Mouse (Mus musculus) megakaryocyte-erythroid progenitor cell, adult 5-6 weeks (primary cell): Measurements from ENCODE around the gene Rin2. TPM values are rescaled to one million over a fixed set of nuclear protein-coding genes. Genes with fewer than 3 reads are reported as not detected.

Source experiments
- ATAC-seq: replicated peaks from 2 replicates; pipeline ENCODE4 v1.8.0; 2016; ENCODE audit warnings: mild to moderate bottlenecking, inconsistent platforms; ENCODE audit not compliant: severe bottlenecking, poor library complexity, low FRiP score, low TSS enrichment
- total RNA-seq, 2 experiments: library from RNA; stranded (forward) in 1 of 2; stranded (reverse) in 1 of 2; fragments of 200-1000, 215-1000 nt in 1 of 2; fragments of >200 nt in 1 of 2; fragmentation: Nextera tagmentation in 1 of 2; gene quantifications; 2 replicates each; pipeline ENCODE4 v1.2.3; 2014 to 2017

Gene Rin2
- total RNA-seq, 2 experiments from 2014 or later, result not detected

DNA sequence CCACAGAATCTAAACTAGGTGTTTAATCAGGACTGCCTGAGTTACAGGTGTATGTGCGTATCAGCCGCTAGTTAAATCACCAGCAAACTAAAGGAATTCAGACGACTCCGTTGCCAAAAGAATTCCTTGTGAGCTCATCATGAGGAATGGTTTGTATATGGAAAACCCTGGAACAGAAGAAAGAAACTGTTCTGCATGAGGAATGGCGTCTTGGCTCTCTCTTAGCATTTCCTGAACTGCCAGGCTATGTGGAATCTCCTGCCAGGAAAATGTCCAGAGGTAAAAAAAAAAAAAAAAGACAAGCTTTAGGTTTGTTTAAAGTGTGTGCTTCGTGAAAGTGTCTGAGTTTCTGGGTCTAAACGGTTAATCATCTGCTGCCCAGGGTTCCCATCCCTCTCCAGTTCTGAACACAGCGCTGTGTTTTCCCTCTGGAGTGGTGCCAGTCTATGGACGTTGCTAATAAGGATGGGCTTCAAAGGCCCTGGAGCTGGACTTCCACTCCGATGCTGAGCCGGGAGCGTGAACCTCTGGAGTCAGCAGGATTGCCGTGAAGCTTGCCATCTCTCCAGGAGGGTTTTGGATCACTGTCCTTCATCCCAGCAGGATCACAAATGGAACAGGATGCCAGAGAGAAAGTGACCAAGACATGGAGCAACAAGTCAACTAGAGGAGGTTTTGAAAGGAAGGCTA is 109.4 kb downstream of the Rin2 start:
- no peak for ATAC-seq

DNA sequence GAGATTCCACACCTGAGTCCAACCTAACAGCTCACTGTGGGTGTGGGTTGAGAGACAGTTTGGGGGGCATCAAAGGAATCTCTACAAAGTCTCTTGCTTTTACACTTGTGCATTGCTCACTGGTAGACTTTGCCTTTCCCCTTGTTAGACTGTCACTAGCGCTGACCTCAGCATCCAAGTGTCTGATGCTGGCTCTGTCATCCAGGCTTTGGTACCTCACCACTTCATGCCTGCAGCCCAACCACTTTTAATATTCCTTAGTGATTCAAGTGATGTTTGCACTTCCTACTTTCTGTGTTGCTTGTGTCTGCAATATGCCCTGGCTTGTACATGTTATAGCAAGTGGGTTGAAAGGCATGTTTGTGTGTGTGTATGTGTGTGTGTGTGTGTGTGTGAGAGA is 109.9 kb downstream of the Rin2 start:
- ATAC-seq, result no peak

DNA sequence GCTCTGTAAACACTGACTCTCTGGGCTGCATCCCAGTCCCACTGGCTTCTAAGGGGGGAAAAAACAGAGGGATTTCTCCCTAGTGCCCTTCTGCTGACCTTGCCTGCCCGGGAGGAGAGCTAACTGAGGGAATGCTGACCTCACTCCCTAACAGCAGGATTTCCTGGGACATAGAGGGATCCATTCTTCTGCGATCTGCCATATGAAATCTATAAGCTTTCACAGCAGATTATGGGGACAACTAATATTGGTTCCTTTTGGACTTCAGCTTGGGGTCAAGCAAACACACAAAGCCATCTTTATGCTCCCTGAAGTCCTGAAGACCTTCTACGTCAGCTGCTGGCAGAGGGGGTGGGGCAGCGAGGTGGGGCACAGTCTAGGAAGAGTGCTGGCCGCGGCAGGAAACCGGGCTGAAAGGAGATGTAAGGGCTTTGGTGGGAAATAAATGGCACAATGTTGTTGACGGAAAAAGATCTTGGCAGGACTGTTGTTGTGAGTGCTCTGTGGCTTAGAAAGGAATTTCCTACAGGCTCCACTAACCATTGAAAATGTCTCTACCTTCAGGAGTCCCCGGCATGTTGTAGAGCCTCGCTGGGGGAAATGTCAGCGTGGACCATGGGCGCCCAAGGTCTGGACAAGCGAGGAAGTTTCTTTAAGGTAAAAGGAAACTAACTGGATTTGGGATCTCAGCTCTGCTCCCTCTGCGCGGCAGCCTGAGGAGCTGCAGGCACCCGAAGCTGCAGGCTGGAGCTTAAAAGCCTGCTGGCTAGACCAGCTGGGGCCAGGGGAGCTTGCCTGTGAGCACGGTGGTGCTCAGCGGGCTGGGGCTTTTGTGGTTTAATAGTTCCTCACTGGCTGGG is 111.0 kb downstream of the Rin2 start:
- no peak for ATAC-seq

DNA sequence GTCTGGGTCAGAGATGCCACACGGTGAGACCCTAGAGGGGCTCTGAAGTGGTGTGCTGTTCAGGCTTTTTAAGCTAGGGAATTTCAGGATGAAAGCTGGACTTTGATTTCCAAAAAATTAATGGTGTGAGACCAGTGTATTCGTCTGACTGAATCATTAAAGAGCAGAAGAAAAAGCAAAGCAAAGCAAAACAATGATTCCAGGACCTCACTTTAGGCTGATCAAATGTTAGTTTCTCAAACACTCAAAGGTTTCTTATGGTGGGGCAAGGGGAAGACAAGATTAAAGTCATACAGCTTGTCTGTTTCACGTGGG is 111.6 kb downstream of the Rin2 start:
- ATAC-seq, result no peak

DNA sequence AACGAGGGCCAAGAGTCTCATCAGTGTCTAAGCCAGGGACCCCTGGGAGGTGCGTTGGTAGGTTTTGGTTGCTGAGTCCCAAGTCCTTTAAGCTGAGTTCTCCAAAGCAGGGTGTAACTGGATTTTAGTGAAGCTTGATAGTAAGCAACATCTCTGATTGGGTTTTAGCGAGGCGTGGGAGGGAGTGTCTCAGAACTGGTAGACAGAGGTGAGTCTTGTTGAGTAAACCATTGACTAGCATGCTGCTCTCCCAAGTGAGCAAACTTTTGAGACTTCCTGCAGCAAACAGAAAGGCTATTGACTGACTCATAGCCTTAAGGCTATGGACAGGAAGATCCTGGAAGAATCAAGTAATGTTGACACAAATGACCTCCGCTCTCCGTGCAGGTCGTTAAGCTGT is 112.5 kb downstream of the Rin2 start:
- no peak for ATAC-seq

DNA sequence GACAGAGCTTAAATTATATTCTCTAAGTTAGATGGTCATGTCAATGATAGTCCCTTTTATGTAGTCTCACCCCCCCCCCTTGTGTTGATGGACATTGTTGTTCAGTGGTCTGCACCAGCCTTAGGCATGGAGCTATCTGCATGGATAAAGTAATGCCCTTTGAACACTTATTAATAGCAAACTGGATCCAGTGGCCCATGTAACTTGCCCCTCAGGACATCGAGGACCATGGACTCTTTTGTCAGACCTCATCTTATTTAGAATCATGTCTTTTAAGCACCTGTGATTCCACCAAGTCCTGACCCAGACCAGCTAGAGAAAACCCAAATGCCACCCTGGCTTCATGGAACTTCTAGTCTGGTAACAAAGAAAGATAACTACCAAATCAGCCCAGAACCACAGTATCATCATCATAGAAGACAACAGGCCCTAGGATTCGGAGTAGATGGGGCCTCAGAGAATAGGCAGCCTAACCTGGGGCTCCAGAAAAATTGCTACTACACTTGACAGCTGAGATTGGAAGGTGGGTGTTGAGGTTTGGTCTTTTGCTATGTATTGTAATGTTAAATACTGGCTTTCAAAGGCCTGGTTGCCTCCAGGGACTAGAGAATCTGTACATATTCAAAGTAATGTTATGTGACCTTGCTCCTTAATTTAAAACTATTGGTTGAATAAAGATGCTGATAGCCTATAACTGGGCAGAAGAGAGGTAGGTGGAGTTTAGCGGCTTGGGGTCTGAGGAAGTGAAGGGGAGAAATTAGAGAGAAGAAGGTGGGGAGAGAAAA is 113.7 kb downstream of the Rin2 start:
- no peak for ATAC-seq

DNA sequence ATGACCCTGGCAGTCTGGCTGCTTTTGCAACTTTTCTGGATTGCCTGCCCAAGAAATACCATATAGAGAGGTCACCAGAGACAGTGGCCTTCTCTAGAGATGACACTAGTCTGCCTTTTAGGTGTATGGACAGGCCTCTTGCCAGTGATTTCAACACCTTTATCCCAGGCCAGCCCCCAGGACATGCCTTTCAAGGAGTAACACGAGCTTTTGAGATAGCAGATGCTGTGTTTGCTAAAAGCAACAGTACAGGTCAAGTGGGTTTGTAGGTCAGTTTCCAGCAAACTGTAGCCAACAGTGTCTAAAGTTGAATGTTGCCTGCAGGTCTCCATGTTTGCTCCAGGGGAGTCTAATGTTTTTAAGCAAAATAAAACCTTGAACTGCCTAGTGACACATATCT is 118.7 kb downstream of the Rin2 start:
- ATAC-seq, result no peak

DNA sequence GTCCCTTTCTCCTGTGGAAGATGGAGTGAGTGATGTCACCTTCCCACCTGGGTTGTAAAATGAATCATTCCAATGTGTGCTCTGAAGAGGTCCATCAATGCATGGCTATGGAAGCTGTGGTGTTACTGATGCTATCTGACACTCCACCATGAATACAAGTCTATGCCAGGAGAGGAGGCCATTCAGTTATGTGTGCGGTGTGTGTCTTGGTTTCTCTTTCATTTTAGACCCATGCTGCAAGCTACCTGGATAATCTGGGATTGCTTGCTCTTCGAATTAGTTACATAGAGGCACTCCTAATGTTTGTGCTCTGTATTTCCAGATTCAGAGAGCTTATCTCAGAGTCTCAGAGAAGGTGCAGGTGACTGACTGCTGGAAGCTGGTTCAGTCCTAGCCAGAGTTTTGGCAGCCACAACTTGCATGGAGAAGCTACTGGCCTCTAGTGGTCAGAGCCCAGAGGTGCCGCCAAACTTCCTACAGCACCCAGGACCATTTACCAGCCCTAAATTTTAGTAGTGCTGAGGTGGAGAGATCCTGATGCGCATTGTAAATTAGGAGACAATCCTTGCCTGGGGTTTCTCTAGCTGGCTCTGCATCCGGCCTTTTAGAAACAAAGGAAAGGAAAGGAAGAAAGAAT is 119.4 kb downstream of the Rin2 start:
- ATAC-seq, result peak; percentile 88

DNA sequence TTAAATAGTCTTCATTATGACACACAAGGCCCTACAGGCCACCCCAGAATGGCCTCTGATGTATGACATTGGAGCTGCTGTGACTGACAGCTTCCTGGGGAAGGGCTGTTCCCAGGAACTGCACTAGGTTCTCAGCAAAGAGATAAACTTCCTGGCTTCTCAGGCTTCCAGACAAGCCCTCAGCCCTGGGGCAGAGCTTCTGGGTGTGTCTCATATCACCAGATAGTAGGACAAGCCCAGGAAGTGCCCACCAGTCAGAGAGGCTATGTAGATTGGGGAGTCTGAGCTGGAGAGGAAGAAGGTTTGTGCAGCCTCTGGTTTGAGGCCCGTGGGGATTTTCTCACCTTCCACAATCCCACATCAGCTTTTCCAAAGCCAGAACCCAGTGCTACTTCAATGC is 122.8 kb downstream of the Rin2 start:
- ATAC-seq, result no peak

DNA sequence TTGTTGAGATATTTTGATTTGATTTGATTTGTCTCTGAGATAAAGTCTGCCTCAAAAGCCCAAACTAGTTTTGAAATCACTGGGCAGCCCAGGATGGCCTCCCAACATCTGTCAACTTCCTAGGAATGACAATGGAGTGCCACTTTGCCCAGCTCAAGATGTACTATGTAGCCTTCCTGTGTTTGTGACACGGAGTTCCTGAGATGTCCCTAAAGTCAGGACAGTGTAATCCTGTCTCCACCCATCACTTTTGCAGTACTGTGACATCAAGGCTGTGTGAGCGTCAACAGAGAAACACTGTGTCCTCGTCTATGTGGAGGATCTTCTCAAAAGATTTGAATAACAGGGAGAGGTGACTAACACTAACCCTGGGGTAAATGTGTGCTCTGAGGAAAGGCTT is 123.9 kb downstream of the Rin2 start:
- no peak for ATAC-seq

DNA sequence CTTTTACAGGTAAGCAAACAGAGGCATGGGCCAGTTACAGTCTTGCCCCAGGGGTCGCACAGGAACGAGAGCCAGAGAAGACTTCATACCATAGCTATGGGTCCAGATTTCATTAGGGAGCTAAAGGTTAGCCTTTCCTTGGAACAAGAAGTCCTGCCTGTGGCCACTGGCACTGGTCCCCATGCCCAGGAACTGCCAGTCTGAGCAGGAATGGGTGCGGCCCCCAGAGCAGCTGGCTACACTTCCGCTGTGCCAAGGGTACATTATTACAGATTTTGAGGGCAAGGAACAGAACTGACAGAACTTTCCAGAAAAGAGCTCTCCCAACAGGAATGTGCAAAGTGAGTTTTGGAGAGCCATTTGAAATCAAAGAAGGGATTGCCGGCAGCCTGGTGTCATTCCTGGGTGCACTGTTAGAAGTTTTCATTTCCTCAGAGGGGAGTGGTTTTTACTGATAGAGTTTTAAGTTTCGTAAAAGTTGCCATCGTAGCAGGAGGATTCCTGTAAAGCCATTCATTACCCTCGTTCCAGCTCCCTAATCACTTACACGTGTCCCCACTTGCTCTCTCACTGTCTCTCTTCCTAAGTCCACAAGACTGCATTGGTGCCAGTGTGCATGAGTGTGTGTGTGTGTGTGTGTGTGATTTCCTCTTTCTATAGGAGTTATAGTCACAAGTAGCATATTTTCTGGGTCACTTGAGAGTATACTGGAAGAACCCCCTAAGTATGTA is 126.5 kb downstream of the Rin2 start:
- no peak for ATAC-seq

DNA sequence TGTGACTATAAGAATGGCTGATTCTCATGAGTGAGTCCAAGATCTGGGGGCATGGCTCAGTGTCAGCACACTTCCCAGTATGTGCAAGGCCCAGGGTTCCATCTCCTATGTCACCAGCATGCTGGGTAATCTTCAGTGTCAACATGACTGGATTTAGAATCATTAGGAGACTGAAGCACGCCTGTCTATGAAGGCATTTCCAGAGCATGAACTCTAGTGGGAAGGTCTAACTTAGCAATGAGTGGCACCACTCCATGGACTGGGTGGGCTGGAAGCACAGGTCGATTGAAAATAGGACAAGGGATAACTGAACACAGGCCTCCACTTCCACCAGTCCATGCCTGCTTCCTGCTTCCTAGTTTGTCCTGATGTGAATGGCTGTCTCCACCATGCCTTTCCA is 127.6 kb downstream of the Rin2 start:
- no peak for ATAC-seq

DNA sequence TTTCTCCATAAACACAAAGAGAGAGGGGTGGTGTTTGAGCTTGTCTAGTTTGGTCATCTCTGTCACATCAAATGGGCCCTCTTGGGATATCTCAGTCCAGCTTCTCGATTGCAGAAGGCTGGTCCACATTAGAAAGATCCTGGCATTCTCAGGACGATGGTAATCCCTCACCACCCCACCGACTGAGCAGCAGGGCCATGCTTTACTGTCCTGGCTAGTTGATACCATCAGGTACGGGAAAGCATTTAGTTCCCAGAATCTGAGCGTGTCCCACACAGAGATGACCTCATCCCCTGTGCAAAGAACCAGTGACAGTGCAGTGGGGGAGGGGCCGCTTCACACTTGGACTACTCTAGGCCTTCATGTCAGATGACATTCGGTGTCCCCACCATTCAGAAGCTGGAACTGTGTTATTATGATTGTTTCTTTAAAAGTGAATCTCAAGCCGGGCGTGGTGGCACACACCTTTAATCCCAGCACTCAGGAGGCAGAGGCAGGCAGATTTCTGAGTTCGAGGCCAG is 128.9 kb downstream of the Rin2 start:
- no peak for ATAC-seq

DNA sequence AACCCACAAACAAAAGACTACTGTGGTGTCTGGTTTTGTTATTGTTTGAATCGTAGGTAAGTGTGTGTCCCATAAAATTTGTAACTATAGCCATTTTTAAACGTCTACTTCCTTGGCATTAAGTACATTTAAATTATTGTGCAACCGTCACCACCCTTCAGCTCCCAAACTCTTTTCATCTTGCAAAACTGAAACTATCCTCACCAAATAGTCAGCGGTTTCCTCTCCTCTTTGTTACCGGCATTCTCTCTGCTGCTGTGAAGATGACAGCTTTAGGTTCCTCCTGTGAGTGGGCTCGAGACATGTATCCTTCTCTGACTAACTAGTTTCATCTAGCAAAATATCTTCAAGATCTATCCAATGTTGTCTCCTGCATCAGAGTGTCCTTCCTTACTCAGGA is 129.5 kb downstream of the Rin2 start:
- no peak for ATAC-seq

DNA sequence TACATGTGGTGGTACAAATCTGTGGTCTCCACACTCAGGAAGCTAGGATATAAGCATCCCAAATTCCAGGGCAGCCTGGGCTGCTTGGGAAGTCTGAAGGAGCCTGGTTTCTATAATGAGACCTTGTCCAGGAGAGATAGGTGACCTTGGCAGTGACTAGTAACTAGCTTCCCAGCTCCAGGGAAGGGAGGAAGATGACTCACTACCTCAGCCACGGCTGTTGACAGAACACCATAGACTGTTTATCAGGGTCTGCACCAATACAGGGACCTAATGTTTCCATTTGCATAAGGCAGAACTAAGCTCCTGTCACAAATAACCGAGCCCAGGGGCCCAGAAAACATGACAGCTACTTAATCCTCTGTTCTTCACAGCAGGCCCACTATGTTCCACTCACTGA is 132.3 kb downstream of the Rin2 start:
- ATAC-seq, result no peak

DNA sequence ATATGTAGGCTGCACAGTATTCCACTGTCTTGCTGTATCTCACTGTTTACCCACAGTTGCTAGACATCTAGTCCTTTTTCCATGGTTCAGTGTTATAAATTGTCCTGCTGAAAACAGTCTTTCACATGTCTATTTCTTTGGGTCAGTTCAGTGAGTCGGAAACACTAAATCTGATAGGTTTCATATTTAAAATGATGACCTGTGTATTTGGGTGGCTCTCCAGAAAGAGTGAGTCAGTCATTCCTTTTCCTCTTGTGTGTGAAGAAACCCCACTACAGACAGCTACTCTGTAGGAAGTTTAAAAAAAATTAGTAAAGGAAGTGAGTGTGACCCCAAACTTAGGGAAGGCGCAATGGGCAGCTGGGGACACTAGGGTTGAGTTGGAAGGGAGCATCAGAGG is 133.2 kb downstream of the Rin2 start:
- ATAC-seq, result no peak

DNA sequence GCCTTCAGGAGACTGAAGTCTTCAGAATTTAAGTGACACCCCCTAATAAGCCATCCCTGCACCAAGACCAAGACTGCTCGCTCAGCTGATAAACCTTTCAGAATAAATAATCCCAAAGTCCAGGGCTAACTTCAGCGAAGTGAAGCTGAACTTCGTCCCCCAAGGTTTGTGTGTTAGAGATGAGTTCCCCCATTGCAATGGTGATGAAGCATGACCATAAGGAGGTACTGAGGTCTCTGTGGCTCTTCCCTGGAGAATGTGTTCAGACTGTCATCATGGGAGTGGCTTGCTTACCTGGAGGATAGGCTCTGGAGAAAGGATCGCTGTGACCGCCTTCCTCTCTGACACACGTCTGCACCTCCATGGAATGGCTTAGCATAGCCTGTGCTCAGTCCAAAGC is 133.7 kb downstream of the Rin2 start:
- no peak for ATAC-seq

DNA sequence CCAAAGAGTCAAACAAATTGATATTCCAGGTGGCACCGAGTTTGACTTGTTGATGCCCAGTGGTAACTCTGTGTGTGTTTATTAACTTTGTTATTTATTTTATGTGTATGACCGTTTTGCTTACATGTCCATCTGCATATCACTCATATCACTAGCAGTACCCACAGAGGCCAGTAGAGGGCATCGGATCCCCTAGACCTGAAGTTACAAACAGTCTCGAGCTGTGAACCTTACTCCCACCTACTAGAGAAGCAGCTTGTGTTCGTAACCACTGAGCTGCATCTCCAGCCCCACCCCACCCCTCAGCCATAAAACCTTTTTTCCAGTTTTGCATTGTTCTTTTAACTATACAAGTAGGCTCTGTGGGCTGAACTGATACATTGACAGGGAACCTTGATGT is 135.7 kb downstream of the Rin2 start:
- peak; percentile 70; the same call in 1 of the 2 replicates for ATAC-seq

DNA sequence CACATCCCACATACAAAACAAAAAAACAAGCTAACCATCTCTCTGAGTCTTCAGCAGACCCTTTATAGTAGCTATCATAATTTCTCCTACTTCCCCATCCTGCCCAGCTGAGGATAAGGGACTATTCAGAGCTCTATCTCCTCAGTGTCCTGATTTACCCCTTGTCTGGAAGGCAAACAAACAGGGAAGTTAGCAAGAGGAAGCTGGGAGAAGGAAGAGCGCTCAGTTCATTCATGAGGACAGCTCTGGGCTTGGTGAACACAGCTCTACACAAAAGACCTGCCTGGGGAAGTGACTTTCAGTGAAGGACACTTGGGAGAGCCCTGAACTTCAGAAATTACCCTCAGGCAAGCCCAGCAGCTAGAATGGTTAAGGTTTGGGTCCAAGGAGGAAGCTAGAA is 137.8 kb downstream of the Rin2 start:
- ATAC-seq, result no peak
